Mouse (Mus musculus): ENCODE results near the gene Pigyl. TPM values are rescaled to one million over a fixed set of nuclear protein-coding genes. Genes with fewer than 3 reads are reported as not detected.

Gene Pigyl
- polyA plus RNA-seq, 1 experiment from 2014 or later = 92.9 TPM

DNA sequence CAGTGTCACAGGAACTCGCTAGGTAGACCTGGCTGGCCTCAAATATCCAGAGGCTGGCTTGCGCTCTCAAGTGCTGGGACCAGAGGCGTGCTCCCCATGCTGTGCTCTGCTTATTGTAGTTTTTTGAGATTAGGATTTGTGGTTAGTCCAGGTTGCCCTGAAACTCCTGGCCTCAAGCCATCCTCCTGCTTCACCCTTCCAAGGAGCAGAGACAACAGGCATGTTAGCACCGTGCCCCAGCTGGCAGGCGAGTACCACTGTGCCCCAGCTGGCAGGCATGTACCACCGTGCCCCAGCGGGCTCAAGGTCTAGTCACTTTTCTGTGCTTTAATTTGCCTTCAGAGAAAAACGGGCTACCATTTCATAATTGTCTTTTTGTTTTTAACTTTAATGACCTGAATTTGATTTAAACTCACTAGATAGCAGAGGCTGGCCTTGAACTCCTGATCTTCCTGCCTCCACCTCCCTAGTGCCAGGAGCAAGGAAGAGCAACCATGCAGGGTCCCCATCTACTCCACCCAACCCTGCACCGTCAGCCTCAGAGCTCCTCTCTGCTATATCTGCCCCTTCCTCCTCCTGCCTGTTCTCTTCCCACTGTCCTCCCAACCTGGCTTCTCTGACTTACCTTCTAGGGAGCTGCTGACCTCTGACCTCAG is 21.5 kb upstream of the Pigyl start:
- Histone ChIP-seq H3K9ac (replicated peaks; ENCODE audit: low read depth, low read length) (no peak overlapping the region), H3K27me3 (ENCODE audit: control insufficient read depth, insufficient read depth, low read length) (no peaks in the 10 kb centered on the region), H3K9me3 (ENCODE audit: control insufficient read depth, low read depth, low read length) (no peaks in the 10 kb centered on the region), H3K36me3 (ENCODE audit: control insufficient read depth, insufficient read depth, low read length) (no peaks in the 10 kb centered on the region), H3K4me3 (ENCODE audit: low read depth, low read length) (no peak overlapping the region), H3K27ac (ENCODE audit: low read length) (no peak overlapping the region), H3K4me2 (replicated peaks; ENCODE audit: low read depth, low read length) (no peak overlapping the region), H3K4me1 (ENCODE audit: control insufficient read depth, insufficient read depth, low read length) (peaks cover 2% of the 10 kb centered on the region; the same call in 1 of the 2 replicates)
- 85% methylated on average over 9 of the region's 9 CpGs for WGBS
- ATAC-seq (ENCODE audit: insufficient number of reproducible peaks, insufficient read depth, low FRiP score, low read depth) = no peak

DNA sequence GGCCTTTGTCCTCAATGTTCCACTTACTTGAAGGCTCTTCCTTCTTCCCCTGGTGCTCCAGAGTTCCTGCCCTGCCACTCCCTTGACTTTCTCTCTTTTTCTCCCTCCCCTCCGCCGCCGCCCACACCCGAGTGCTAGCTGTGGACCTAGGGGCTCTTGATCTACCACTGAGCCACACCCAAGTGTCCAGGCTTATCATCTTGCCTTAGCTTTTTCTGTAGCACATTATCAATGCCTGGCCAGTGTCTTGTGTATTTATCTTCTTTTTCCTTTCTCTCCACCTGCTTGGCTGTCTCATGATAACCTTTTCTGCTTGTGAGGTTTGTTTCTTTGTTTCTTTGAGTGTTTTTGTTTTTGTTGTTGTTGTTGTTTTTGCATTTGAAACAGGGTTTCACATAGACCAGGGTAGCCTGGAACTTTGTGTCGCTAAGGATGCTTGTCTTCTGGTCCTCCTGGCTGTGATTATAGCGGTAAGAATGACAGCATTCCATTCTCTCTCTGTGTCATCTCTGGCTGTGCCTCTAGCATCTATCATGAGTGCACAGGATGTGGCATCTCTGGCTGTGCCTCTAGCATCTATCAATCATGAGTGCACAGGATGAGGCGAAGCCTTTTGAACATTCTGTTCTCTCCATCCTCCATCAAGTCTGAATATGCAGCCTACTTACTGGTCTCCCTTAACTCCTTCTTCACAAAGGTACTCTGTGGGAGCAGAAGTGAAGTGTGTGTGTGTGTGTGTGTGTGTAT is 20.8 kb upstream of the Pigyl start, which contains the start of gene Acp5:
Gene Acp5, minus strand, starts transcription at position 68 of the 747 bp plus-strand sequence.
- Histone ChIP-seq H3K27me3 (ENCODE audit: control insufficient read depth, insufficient read depth, low read length) (no peaks in the 10 kb centered on the region), H3K4me2 (replicated peaks; ENCODE audit: low read depth, low read length) (no peak within 1 kb of the TSS), H3K9ac (replicated peaks; ENCODE audit: low read depth, low read length) (no peak within 1 kb of the TSS), H3K4me3 (ENCODE audit: low read depth, low read length) (no peak within 1 kb of the TSS), H3K36me3 (ENCODE audit: control insufficient read depth, insufficient read depth, low read length) (no peaks in the 10 kb centered on the region), H3K9me3 (ENCODE audit: control insufficient read depth, low read depth, low read length) (no peaks in the 10 kb centered on the region), H3K27ac (ENCODE audit: low read length) (no peak within 1 kb of the TSS), H3K4me1 (ENCODE audit: control insufficient read depth, insufficient read depth, low read length) (peaks cover 2% of the 10 kb centered on the region; the same call in 1 of the 2 replicates)
- 71% methylated on average over 7 of the region's 7 CpGs for WGBS
- peak; percentile 12; the same call in 1 of the 2 replicates for ATAC-seq (ENCODE audit: insufficient number of reproducible peaks, insufficient read depth, low FRiP score, low read depth)

DNA sequence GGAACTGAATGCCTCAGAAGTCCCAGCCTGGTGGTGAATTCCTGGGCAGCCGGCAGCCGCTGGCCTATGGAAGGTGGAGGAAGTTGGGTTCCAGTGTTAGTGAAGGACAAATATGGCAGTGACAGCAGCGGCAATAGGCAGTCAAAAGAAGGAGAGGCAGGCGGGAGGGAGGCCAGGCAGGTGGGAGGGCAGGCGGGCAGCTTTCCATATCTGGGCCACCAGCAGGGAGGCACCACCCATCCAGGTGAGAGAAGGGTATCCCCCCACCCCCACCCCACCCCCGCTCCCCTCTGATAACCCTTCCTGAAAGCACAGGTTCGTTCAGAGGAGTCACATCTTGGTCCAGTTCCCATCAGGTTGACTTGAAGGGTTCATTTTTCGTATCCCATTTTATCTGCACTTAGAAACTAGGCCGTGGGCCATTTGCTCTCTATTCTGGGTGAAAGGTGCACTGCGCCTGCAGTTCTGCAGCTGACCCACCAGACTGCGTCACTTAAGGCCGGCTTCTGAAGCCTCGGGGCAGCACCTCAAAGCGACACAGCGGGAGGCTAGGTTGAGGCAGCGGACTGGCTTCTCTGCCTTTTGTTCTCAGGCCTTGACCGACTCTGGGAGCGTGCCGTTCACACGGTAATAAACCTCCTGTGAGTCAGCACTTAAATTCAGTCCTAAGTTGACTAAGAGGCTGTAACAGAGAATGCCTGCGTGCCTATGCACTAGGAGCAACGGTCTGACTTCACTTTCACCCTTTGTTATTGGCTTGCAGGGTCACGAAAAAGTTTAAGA is 19.7 kb upstream of the Pigyl start:
- H3K4me3 ChIP-seq (ENCODE audit: low read depth, low read length) = no peak overlapping the region
- 20% methylated on average over 23 of the region's 23 CpGs for WGBS
- 0 out of 2 replicates have a peak, but pooled peaks cover under 1% of the 10 kb centered on the region for H3K4me1 ChIP-seq (ENCODE audit: control insufficient read depth, insufficient read depth, low read length)
- H3K9ac ChIP-seq (replicated peaks; ENCODE audit: low read depth, low read length) = no peak overlapping the region
- no peaks in the 10 kb centered on the region for H3K27me3 ChIP-seq (ENCODE audit: control insufficient read depth, insufficient read depth, low read length)
- H3K9me3 ChIP-seq (ENCODE audit: control insufficient read depth, low read depth, low read length) = no peaks in the 10 kb centered on the region
- ATAC-seq (ENCODE audit: insufficient number of reproducible peaks, insufficient read depth, low FRiP score, low read depth) = no peak
- H3K36me3 ChIP-seq (ENCODE audit: control insufficient read depth, insufficient read depth, low read length) = no peaks in the 10 kb centered on the region
- H3K27ac ChIP-seq (ENCODE audit: low read length) = no peak overlapping the region
- H3K4me2 ChIP-seq (replicated peaks; ENCODE audit: low read depth, low read length) = no peak overlapping the region

DNA sequence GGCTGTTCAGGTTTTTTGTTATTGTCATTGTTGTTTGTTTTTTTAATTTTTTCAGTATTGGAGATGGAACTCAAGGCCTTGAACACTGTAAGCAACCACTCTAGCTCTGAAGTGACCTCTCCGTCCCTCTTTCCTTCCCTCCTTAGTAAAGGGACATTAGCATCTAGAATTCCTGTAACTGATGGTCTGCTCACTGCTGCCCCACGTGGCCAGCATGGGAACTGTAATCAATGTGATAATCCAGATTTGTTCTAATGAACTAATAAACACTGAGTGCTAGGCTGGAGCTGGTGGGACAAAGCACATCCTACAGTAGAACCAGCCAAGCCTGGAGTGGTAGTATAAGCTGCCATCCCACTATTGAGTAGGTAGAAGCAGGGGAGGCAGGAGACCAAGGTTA is 18.2 kb upstream of the Pigyl start:
- H3K27me3 ChIP-seq (ENCODE audit: control insufficient read depth, insufficient read depth, low read length) = no peaks in the 10 kb centered on the region
- WGBS = 32% methylated on average over 2 of the region's 2 CpGs
- H3K4me3 ChIP-seq (ENCODE audit: low read depth, low read length) = no peak overlapping the region
- no peaks in the 10 kb centered on the region for H3K36me3 ChIP-seq (ENCODE audit: control insufficient read depth, insufficient read depth, low read length)
- ATAC-seq (ENCODE audit: insufficient number of reproducible peaks, insufficient read depth, low FRiP score, low read depth) = no peak
- H3K4me2 ChIP-seq (replicated peaks; ENCODE audit: low read depth, low read length) = no peak overlapping the region
- no peak overlapping the region for H3K9ac ChIP-seq (replicated peaks; ENCODE audit: low read depth, low read length)
- H3K4me1 ChIP-seq (ENCODE audit: control insufficient read depth, insufficient read depth, low read length) = no peaks in the 10 kb centered on the region
- no peak overlapping the region for H3K27ac ChIP-seq (ENCODE audit: low read length)
- no peaks in the 10 kb centered on the region for H3K9me3 ChIP-seq (ENCODE audit: control insufficient read depth, low read depth, low read length)

DNA sequence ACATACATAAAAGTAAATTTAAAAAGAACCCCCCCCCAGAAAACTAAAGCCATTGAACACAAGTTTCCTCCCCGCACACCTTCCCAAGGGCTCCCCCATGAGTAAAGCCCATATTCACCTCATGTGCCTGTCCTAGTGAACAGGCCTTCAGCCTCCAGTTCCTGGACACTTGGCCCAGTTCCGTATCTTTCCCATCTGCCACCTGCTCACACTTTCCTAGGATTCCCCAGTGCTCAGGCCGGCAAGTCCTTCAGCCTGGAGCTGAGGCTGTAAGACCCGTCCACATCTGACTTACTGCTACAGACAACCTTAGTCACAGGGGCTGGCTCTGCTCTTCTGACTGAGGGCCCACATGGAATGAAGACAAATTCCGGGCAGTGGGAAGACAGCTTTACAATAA is 16.9 kb upstream of the Pigyl start:
- Histone ChIP-seq H3K4me3 (ENCODE audit: low read depth, low read length) (no peak overlapping the region), H3K9me3 (ENCODE audit: control insufficient read depth, low read depth, low read length) (no peaks in the 10 kb centered on the region), H3K9ac (replicated peaks; ENCODE audit: low read depth, low read length) (no peak overlapping the region), H3K27me3 (ENCODE audit: control insufficient read depth, insufficient read depth, low read length) (no peaks in the 10 kb centered on the region), H3K4me2 (replicated peaks; ENCODE audit: low read depth, low read length) (no peak overlapping the region), H3K4me1 (ENCODE audit: control insufficient read depth, insufficient read depth, low read length) (no peaks in the 10 kb centered on the region), H3K27ac (ENCODE audit: low read length) (no peak overlapping the region), H3K36me3 (ENCODE audit: control insufficient read depth, insufficient read depth, low read length) (no peaks in the 10 kb centered on the region)
- no peak for ATAC-seq (ENCODE audit: insufficient number of reproducible peaks, insufficient read depth, low FRiP score, low read depth)
- 89% methylated on average over 5 of the region's 5 CpGs for WGBS

DNA sequence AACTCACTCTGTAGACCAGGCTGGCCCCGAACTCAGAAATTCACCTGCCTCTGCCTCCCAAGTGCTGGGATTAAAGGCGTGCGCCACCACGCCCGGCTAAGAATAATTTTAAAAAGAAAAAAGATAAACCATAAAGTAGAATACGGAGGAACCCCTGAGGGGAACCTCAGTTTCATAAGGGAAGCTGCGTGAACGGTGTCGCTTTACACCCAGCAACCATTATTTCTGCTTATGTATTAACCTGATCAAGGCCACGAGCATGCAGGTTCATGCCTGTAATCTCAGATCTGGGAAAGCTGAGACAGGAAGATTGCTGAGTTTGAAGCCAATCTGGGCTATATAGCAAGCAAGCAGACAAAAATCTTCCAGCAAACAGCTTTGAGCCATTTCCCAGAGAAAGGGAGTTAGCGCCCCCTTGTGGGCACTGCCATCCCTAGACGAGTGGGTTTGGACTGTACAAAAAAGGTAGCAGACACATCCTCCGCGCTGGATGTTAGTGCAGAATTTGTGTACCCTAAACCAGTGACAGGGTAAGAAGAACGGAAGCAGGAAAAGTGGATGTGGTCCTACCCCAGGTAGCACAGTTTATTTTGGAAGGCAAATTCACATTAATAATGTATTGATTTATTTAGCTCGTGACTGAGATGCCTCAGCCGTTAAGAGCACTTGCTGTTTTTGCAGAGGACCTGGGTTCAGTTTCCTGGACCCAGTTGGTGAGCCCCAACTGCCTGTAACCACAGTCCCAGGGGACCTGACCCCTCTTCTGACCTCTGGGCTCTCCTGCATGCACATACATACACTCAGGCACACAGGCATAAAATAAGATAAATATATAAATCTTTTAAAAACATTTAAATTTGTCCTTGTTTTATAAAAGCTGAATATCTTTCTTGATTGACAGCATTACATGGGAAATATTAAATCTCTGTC is 13.3 kb upstream of the Pigyl start:
- Histone ChIP-seq H3K9me3 (ENCODE audit: control insufficient read depth, low read depth, low read length) (peaks cover 4% of the 10 kb centered on the region; the same call in 1 of the 2 replicates), H3K27ac (ENCODE audit: low read length) (no peak overlapping the region), H3K4me3 (ENCODE audit: low read depth, low read length) (no peak overlapping the region), H3K27me3 (ENCODE audit: control insufficient read depth, insufficient read depth, low read length) (no peaks in the 10 kb centered on the region), H3K4me1 (ENCODE audit: control insufficient read depth, insufficient read depth, low read length) (no peaks in the 10 kb centered on the region), H3K9ac (replicated peaks; ENCODE audit: low read depth, low read length) (no peak overlapping the region), H3K4me2 (replicated peaks; ENCODE audit: low read depth, low read length) (no peak overlapping the region), H3K36me3 (ENCODE audit: control insufficient read depth, insufficient read depth, low read length) (no peaks in the 10 kb centered on the region)
- ATAC-seq (ENCODE audit: insufficient number of reproducible peaks, insufficient read depth, low FRiP score, low read depth) = no peak
- 53% methylated on average over 17 of the region's 17 CpGs for WGBS

DNA sequence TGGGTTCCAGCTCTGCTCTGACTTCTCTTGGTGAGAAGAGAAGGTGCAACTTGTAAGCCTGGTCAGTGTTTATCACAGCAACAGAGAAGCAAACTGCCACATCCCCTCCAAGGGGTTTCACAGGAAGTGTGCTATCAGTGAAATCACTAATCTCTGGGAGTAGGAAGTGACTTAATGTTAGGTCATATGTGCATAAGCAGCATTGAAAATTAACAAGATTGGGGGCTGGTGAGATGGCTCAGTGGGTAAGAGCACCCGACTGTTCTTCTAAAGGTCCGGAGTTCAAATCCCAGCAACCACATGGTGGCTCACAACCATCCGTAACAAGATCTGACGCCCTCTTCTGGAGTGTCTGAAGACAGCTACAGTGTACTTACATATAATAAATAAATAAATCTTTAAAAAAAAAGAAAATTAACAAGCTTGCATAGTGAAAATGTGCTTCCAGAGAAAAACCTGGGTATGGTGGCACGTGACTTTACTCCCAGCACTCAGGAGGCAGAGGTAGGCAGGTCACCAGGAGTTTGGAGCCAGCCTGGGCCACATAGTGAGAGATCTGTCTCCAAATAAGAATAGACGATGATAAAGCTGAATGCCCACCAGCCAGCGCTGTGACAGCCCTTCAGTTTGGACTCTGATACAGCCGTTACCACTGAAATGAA is 12.2 kb upstream of the Pigyl start:
- Histone ChIP-seq H3K9me3 (ENCODE audit: control insufficient read depth, low read depth, low read length) (peaks cover 11% of the 10 kb centered on the region; the same call in 1 of the 2 replicates), H3K4me2 (replicated peaks; ENCODE audit: low read depth, low read length) (no peak overlapping the region), H3K9ac (replicated peaks; ENCODE audit: low read depth, low read length) (no peak overlapping the region), H3K36me3 (ENCODE audit: control insufficient read depth, insufficient read depth, low read length) (no peaks in the 10 kb centered on the region), H3K27me3 (ENCODE audit: control insufficient read depth, insufficient read depth, low read length) (no peaks in the 10 kb centered on the region), H3K4me3 (ENCODE audit: low read depth, low read length) (no peak overlapping the region), H3K27ac (ENCODE audit: low read length) (no peak overlapping the region), H3K4me1 (ENCODE audit: control insufficient read depth, insufficient read depth, low read length) (no peaks in the 10 kb centered on the region)
- no peak for ATAC-seq (ENCODE audit: insufficient number of reproducible peaks, insufficient read depth, low FRiP score, low read depth)
- WGBS = 88% methylated on average over 7 of the region's 8 CpGs

All from stomach, embryonic 14.5 days (tissue).